Mouse (Mus musculus) frontal cortex, postnatal 25 days (tissue): Measurements from ENCODE around the gene Arap2.
"Not testable (repeated sequence)": the region's sequence is repeated elsewhere in the genome, so short reads cannot be mapped to it uniquely, and the experiment has no call there.

ENCODE experiments used
- DNase-seq, 2 experiments: peaks; one replicate each; pipeline ENCODE4 v3.0.0; 2022; ENCODE audit warnings: low spot score in 2 of 2

The Arap2 gene

GRCm38 (mm10) chr5:62743220-62743922 is 22.6 kb downstream of the Arap2 start:
- no peak for DNase-seq

GRCm38 (mm10) chr5:62739451-62740415 is 26.2 kb downstream of the Arap2 start:
- no peak for DNase-seq

GRCm38 (mm10) chr5:62730573-62730972 is 35.4 kb downstream of the Arap2 start:
- not testable (repeated sequence) for DNase-seq

GRCm38 (mm10) chr5:62725551-62725950 is 40.4 kb downstream of the Arap2 start:
- DNase-seq, result no peak

GRCm38 (mm10) chr5:62723261-62724105 is 42.5 kb downstream of the Arap2 start:
- no peak for DNase-seq

GRCm38 (mm10) chr5:62716468-62716867 is 49.5 kb downstream of the Arap2 start:
- DNase-seq, result no peak

- no peak for DNase-seq
These were observed 50.0 kb downstream of the Arap2 start for GRCm38 (mm10) chr5:62715977-62716376.

- no peak for DNase-seq
These were observed 50.5 kb downstream of the Arap2 start for GRCm38 (mm10) chr5:62715436-62715835.

- no peak for DNase-seq
These were observed 55.0 kb downstream of the Arap2 start for GRCm38 (mm10) chr5:62710955-62711354.

- peak; percentile 25 for DNase-seq
These were observed 59.1 kb downstream of the Arap2 start for GRCm38 (mm10) chr5:62706900-62707299.

GRCm38 (mm10) chr5:62689965-62690364 is 76.0 kb downstream of the Arap2 start:
- DNase-seq, result no peak

- no peak for DNase-seq
These were observed 82.2 kb downstream of the Arap2 start for GRCm38 (mm10) chr5:62683751-62684150.

- no peak for DNase-seq
These were observed 82.8 kb downstream of the Arap2 start for GRCm38 (mm10) chr5:62683207-62683606.

- no peak for DNase-seq
These were observed 88.6 kb downstream of the Arap2 start for GRCm38 (mm10) chr5:62677390-62677789.

- DNase-seq, result no peak
These were observed 93.1 kb downstream of the Arap2 start for GRCm38 (mm10) chr5:62672736-62673436.

GRCm38 (mm10) chr5:62665329-62665728 is 100.6 kb downstream of the Arap2 start:
- DNase-seq, result no peak

GRCm38 (mm10) chr5:62664847-62665246 is 101.1 kb downstream of the Arap2 start:
- no peak for DNase-seq

- no peak for DNase-seq
These were observed 102.8 kb downstream of the Arap2 start for GRCm38 (mm10) chr5:62663206-62663605.

GRCm38 (mm10) chr5:62653924-62654323 is 112.0 kb downstream of the Arap2 start:
- DNase-seq, result no peak

GRCm38 (mm10) chr5:62642330-62642729 is 123.6 kb downstream of the Arap2 start:
- no peak for DNase-seq

GRCm38 (mm10) chr5:62640501-62640900 is 125.5 kb downstream of the Arap2 start:
- DNase-seq, result no peak
